Comparison of ENCODE assay signal across 8 mouse cellular contexts in genomic region chr5:9724287-9724955, GRCm38 (mm10). TPM values are rescaled to one million over a fixed set of nuclear protein-coding genes. Genes with fewer than 3 reads are reported as not detected.
DNase-seq lines count a peak whose midpoint lies in the region; ATAC-seq and TF ChIP-seq lines count a peak whose summit lies in the region.

No protein-coding gene starts in this region.

- peak overlapping the region; percentile 91 for H3K4me2 ChIP-seq in forebrain, embryonic 11.5 days (ENCODE audit: low read depth, low read length, severe bottlenecking)
- peak overlapping the region; percentile 93 for H3K4me2 ChIP-seq in neural tube, embryonic 15.5 days

- peak overlapping the region; percentile 55 for H3K9ac ChIP-seq in forebrain, embryonic 11.5 days (ENCODE audit: low read length)
- H3K9ac ChIP-seq in neural tube, embryonic 15.5 days (replicated peaks) = peak overlapping the region; percentile 84

- no peaks in the 10 kb centered on the region for H3K36me3 ChIP-seq in forebrain, embryonic 11.5 days (ENCODE audit: control insufficient read depth, insufficient read depth, low read length)
- no peaks in the 10 kb centered on the region for H3K36me3 ChIP-seq in neural tube, embryonic 15.5 days

- H3K27me3 ChIP-seq in forebrain, embryonic 11.5 days (ENCODE audit: control insufficient read depth, insufficient read depth, low read length) = peaks cover 9% of the 10 kb centered on the region
- H3K27me3 ChIP-seq in neural tube, embryonic 15.5 days (replicated peaks) = no peaks in the 10 kb centered on the region

- ATAC-seq in forebrain, embryonic 11.5 days (replicated peaks; ENCODE audit: low FRiP score) = peak; percentile 24
- ATAC-seq in neural tube, embryonic 15.5 days (ENCODE audit: low FRiP score) = peak; percentile 42
- ATAC-seq in CD4-positive, CD25-positive, alpha-beta regulatory T cell, adult 4 months = no peak
- no peak for ATAC-seq in megakaryocyte progenitor cell, adult 5-6 weeks (replicated peaks; ENCODE audit: poor library complexity)

- H3K4me3 ChIP-seq in layer of hippocampus, adult 2 months = peak overlapping the region; percentile 77
- peak overlapping the region; percentile 43 for H3K4me3 ChIP-seq in forebrain, embryonic 11.5 days (ENCODE audit: low read depth, low read length)
- peak overlapping the region; percentile 58 for H3K4me3 ChIP-seq in neural tube, embryonic 15.5 days (replicated peaks)

- WGBS in forebrain, embryonic 11.5 days = 9% methylated on average over 13 of the region's 13 CpGs
- 6% methylated on average over 13 of the region's 13 CpGs for WGBS in neural tube, embryonic 15.5 days

- no peaks in the 10 kb centered on the region; the same call in none of the 2 replicates for H3K4me1 ChIP-seq in forebrain, embryonic 11.5 days (replicated peaks; ENCODE audit: control insufficient read depth, insufficient read depth, low read length)
- peaks cover 18% of the 10 kb centered on the region; the same call in 1 of the 2 replicates for H3K4me1 ChIP-seq in neural tube, embryonic 15.5 days

- DNase-seq in layer of hippocampus, adult 2 months (ENCODE audit: low spot score in 2 of 2) = no peak
- DNase-seq in layer of hippocampus, adult 18-20 months (ENCODE audit: low spot score in 2 of 2) = no peak
- DNase-seq in forebrain, embryonic 11.5 days (ENCODE audit: low spot score) = no peak
- DNase-seq in layer of hippocampus, adult 8-10 months (ENCODE audit: low spot score in 2 of 2) = peak; percentile 18 to 32
- DNase-seq in adrenal gland, adult 18-20 months (ENCODE audit: low spot score in 2 of 2) = no peak

- TF ChIP-seq CTCF in layer of hippocampus, adult 2 months (conservative IDR thresholded peaks at IDR 0.05) = no peak

- H3K9me3 ChIP-seq in forebrain, embryonic 11.5 days (ENCODE audit: control insufficient read depth, low read length) = no peaks in the 10 kb centered on the region
- no peaks in the 10 kb centered on the region for H3K9me3 ChIP-seq in neural tube, embryonic 15.5 days (replicated peaks)

- H3K27ac ChIP-seq in layer of hippocampus, adult 2 months = peak overlapping the region; percentile 95
- H3K27ac ChIP-seq in forebrain, embryonic 11.5 days (ENCODE audit: low read depth, low read length) = no peak overlapping the region
- peak overlapping the region; percentile 90 for H3K27ac ChIP-seq in neural tube, embryonic 15.5 days (replicated peaks)

RNA-seq across cellular contexts. Expression of gene Grm3, which starts 0.5 kb away (rescaled TPM):
- total RNA-seq in layer of hippocampus, adult 2 months (2021) = 10 to 100 TPM; 60.3 to 61.7 TPM
- 10 to 100 TPM; 64.4 TPM for total RNA-seq in layer of hippocampus, adult 18-20 months (2021)
- 0.51 and 0.89 TPM in 2 replicates for polyA plus RNA-seq in forebrain, embryonic 11.5 days (2014; fragmentation: Nextera tagmentation; extraction: Ambion mirVana)
- total RNA-seq in layer of hippocampus, adult 8-10 months (2022) = 10 to 100 TPM; 59.9 to 75.7 (median 64.0) TPM
- polyA plus RNA-seq in neural tube, embryonic 15.5 days (2015; fragmentation: Nextera tagmentation; extraction: Ambion mirVana) = 39.6 and 50.6 TPM in 2 replicates
- not detected for polyA plus RNA-seq in CD4-positive, CD25-positive, alpha-beta regulatory T cell, adult 4 months (2017; shearing (Covaris generic))
- under 1 TPM; 0.10 TPM for total RNA-seq in adrenal gland, adult 18-20 months (2021)
- total RNA-seq in megakaryocyte progenitor cell, adult 5-6 weeks (2015) = not detected in 2 replicates
- not detected in 2 replicates for total RNA-seq in megakaryocyte progenitor cell, adult 5-6 weeks (2017)

Comparison
In these comparisons a context has a peak if more than half of its experiments do, and no peak if none do; other contexts are left out.
1. DNase-seq: peak in layer of hippocampus, adult 8-10 months (2 of 2); none in layer of hippocampus, adult 2 months (0 of 2), layer of hippocampus, adult 18-20 months (0 of 2), forebrain, embryonic 11.5 days (single experiment) and adrenal gland, adult 18-20 months (0 of 2).
2. ATAC-seq: peak in forebrain, embryonic 11.5 days (single experiment) and neural tube, embryonic 15.5 days (single experiment); none in CD4-positive, CD25-positive, alpha-beta regulatory T cell, adult 4 months (single experiment) and megakaryocyte progenitor cell, adult 5-6 weeks (single experiment).
3. RNA of gene Grm3, which starts 0.5 kb away (total RNA-seq): 59.9 to 75.7 TPM in layer of hippocampus, adult 8-10 months, 64.4 TPM in layer of hippocampus, adult 18-20 months and 60.3 to 61.7 TPM in layer of hippocampus, adult 2 months; 0.10 TPM in adrenal gland, adult 18-20 months and not detected in megakaryocyte progenitor cell, adult 5-6 weeks; every median in the first group is over 10 times any median in the second.
4. Peak in every context shown above with its lines, with median percentiles within 50 percentile points of each other: H3K4me3 ChIP-seq.